Mouse (Mus musculus) lung, postnatal 0 days (tissue): Measurements from ENCODE around the gene Nr1h3. TPM values are rescaled to one million over a fixed set of nuclear protein-coding genes. Genes with fewer than 3 reads are reported as not detected.
A peak's percentile ranks its signal among the peaks of the same experiment; 100 is the strongest.

ENCODE experiments used
- ATAC-seq: fragments of 200-750 bp; cut with Nextera tagmentation; 2 replicates; pipeline ENCODE4 v1.8.0; 2017; ENCODE audit warnings: moderate library complexity
- DNase-seq: peaks from one replicate; pipeline ENCODE4 v3.0.0-alpha.2; 2016; ENCODE audit warnings: low spot score
- H3K27ac ChIP-seq: fragments of 300-500 bp; sonication (generic); 2 replicates; pipeline ENCODE4 v1.5.1; 2014; ENCODE audit warnings: antibody characterized with exemption, mild to moderate bottlenecking, low read length, mixed read lengths
- H3K27me3 ChIP-seq: fragments of 300-500 bp; sonication (generic); replicated peaks from 2 replicates; pipeline ENCODE4 v1.6.1; 2014; ENCODE audit warnings: low read length, mixed read lengths; ENCODE audit not compliant: insufficient read depth
- H3K36me3 ChIP-seq: fragments of 300-500 bp; sonication (generic); 2 replicates; pipeline ENCODE4 v1.6.1; 2014; ENCODE audit warnings: low read length, mixed read lengths; ENCODE audit not compliant: insufficient read depth
- H3K4me1 ChIP-seq: fragments of 300-500 bp; sonication (generic); 2 replicates; pipeline ENCODE4 v1.6.1; 2014; ENCODE audit warnings: antibody characterized with exemption, low read depth, low read length, mixed read lengths; ENCODE audit not compliant: insufficient read depth
- H3K4me2 ChIP-seq: fragments of 300-500 bp; sonication (generic); replicated peaks from 2 replicates; pipeline ENCODE4 v1.6.1; 2014; ENCODE audit warnings: low read depth, mild to moderate bottlenecking, low read length, moderate library complexity, mixed read lengths
- H3K4me3 ChIP-seq: fragments of 300-500 bp; sonication (generic); 2 replicates; pipeline ENCODE4 v1.5.1; 2014; ENCODE audit warnings: low read depth, low read length
- H3K9ac ChIP-seq: fragments of 300-500 bp; sonication (generic); replicated peaks from 2 replicates; pipeline ENCODE4 v1.6.1; 2014; ENCODE audit warnings: low read depth, mild to moderate bottlenecking
- H3K9me3 ChIP-seq: fragments of 300-500 bp; sonication (generic); 2 replicates; pipeline ENCODE4 v1.6.1; 2016; ENCODE audit warnings: low read length, mixed read lengths
- CTCF ChIP-seq: IDR thresholded peaks from 2 replicates; pipeline ENCODE4 v1.5.1; 2016; ENCODE audit warnings: antibody characterized with exemption, mild to moderate bottlenecking
- EP300 ChIP-seq: IDR thresholded peaks from 2 replicates; pipeline ENCODE4 v1.6.1; 2016; ENCODE audit warnings: antibody characterized with exemption, mild to moderate bottlenecking, control low read depth
- WGBS: fragments of 180-500 bp; shearing (Covaris S2); extraction: QIAGEN DNeasy Blood & Tissue Kit; methylation state at CpG from one replicate; pipeline ENCODE4 v1.1.7; 2014; 5-methylcytosine and 5-hydroxymethylcytosine counted together
- polyA plus RNA-seq: library from polyadenylated mRNA; unstranded; fragments of >200 nt; fragmentation: Nextera tagmentation; extraction: Ambion mirVana; gene quantifications from 2 replicates; pipeline ENCODE4 v1.2.1, GENCODE M21; 2015

The Nr1h3 gene
- polyA plus RNA-seq = 31.0 and 34.4 TPM in 2 replicates

GRCm38 (mm10) chr2:91202222-91202971 is at the start of gene Nr1h3, which contains the start of gene Acp2:
Nr1h3 (minus strand) TSS chr2:91202834.
Acp2 (plus strand) TSS chr2:91202885.
- DNase-seq (peak; percentile 97), ATAC-seq (peak; percentile 98)
- H3K4me2 ChIP-seq = peak within 1 kb of the TSS; percentile 72
- peaks cover 8% of the 10 kb centered on the region for H3K36me3 ChIP-seq
- no peaks in the 10 kb centered on the region for H3K27me3 ChIP-seq
- 2% methylated on average over 28 of the region's 28 CpGs for WGBS
- H3K4me3 ChIP-seq = peak within 1 kb of the TSS; percentile 60
- H3K4me1 ChIP-seq = peaks cover 14% of the 10 kb centered on the region; the same call in 1 of the 2 replicates
- H3K9me3 ChIP-seq = no peaks in the 10 kb centered on the region
- H3K27ac ChIP-seq = peak within 1 kb of the TSS; percentile 87
- H3K9ac ChIP-seq = peak within 1 kb of the TSS; percentile 83
- TF ChIP-seq CTCF (peak; percentile 16; the same call in 1 of the 2 replicates), EP300 (peak; percentile 41; the same call in 1 of the 2 replicates)

GRCm38 (mm10) chr2:91252001-91252400 is 49.4 kb upstream of the Nr1h3 start:
- Histone ChIP-seq H3K9ac (no peak overlapping the region), H3K4me1 (no peaks in the 10 kb centered on the region), H3K4me3 (no peak overlapping the region), H3K4me2 (no peak overlapping the region), H3K9me3 (no peaks in the 10 kb centered on the region), H3K27me3 (no peaks in the 10 kb centered on the region; the same call in 1 of the 2 replicates), H3K36me3 (no peaks in the 10 kb centered on the region), H3K27ac (no peak overlapping the region)
- DNase-seq = no peak
- ATAC-seq = no peak
- WGBS = 49% methylated on average over 4 of the region's 4 CpGs
- TF ChIP-seq EP300 (no peak), CTCF (no peak)

- Histone ChIP-seq H3K4me1 (no peaks in the 10 kb centered on the region), H3K4me2 (no peak overlapping the region), H3K9me3 (no peaks in the 10 kb centered on the region), H3K27ac (no peak overlapping the region), H3K9ac (no peak overlapping the region), H3K27me3 (no peaks in the 10 kb centered on the region), H3K4me3 (no peak overlapping the region), H3K36me3 (no peaks in the 10 kb centered on the region)
- ATAC-seq (no peak), DNase-seq (no peak)
- no peak for TF ChIP-seq EP300
- TF ChIP-seq CTCF = no peak
- 76% methylated on average over 4 of the region's 4 CpGs for WGBS
Measured at GRCm38 (mm10) chr2:91248366-91248765, 45.7 kb upstream of the Nr1h3 start.

DNA sequence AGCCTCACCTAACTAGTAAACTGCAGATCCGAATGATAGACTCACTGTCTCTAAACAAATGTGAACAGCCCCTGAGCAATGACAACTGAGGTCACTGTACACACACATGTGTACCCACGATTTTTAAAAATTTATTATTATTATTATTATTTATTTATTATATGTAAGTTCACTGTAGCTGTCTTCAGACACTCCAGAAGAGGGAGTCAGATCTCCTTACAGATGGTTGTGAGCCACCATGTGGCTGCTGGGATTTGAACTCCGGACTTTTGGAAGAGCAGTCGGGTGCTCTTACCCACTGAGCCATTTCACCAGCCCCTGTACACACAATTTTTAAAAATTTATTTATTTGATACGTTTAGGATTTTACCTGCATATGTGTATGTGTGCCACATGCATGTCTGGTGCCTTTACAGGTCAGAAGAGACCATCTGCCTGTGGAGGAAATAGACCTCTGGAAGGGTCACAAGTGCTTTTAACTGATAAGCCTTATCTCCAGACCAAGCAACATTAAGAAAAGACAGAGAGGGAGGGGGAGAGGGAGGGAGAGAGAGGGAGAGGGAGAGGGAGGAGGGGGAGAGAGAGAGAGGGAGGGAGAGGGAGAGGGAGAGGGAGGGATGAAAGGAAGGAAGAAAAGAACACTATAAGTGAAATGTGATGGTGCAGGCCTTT is 42.1 kb upstream of the Nr1h3 start:
- Histone ChIP-seq H3K27ac (no peak overlapping the region), H3K9me3 (no peaks in the 10 kb centered on the region), H3K27me3 (no peaks in the 10 kb centered on the region), H3K9ac (no peak overlapping the region), H3K36me3 (no peaks in the 10 kb centered on the region), H3K4me2 (no peak overlapping the region), H3K4me3 (no peak overlapping the region), H3K4me1 (no peaks in the 10 kb centered on the region)
- no peak for TF ChIP-seq CTCF
- no peak for TF ChIP-seq EP300
- no peak for ATAC-seq
- WGBS = 70% methylated on average over 5 of the region's 5 CpGs
- no peak for DNase-seq

DNA sequence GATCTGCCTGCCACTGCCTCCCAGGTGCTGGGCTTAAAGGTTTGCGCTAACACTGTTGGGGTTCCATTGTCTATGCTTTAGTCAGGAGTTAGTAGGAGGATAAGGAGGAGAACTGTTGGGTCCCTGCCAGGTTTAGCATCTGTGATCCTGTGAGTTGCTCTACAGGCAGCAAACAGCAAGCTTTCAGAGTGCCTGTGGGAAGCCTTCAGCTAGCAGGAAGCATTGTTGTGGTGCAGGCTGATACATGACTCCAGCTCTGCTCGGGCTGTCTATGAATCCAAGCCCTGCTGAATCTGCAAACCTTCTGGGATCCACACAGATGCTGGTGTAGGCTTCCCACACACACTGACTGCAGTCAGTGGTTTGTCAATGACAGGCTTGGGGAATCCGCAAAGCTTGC is 40.8 kb upstream of the Nr1h3 start:
- Histone ChIP-seq H3K36me3 (no peaks in the 10 kb centered on the region), H3K4me1 (no peaks in the 10 kb centered on the region), H3K4me2 (no peak overlapping the region), H3K27ac (no peak overlapping the region), H3K27me3 (no peaks in the 10 kb centered on the region), H3K9ac (no peak overlapping the region), H3K4me3 (no peak overlapping the region), H3K9me3 (no peaks in the 10 kb centered on the region)
- no peak for TF ChIP-seq CTCF
- no peak for TF ChIP-seq EP300
- ATAC-seq = no peak
- no peak for DNase-seq
- 66% methylated on average over 3 of the region's 3 CpGs for WGBS

DNA sequence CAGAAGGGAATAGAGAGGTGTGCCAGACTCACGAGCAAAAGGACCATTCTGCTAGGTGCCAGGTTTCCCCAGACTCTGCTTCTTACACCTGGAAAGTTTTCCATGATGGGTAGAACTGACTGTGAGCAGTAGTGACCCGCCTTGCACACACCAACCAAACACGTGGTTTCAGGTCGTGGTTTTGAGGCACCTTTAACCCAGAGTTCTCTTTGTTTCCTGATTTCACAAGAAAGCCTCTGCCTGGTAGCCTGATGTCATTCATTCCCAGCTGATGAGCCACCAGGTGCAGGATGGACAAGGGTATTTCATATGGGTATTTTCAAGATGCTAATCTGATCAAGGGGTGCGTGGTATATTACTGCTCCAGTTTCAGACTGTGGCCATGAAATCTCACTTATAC is 39.9 kb upstream of the Nr1h3 start:
- TF ChIP-seq CTCF = no peak
- TF ChIP-seq EP300 = no peak
- WGBS = 63% methylated on average over 5 of the region's 5 CpGs
- Histone ChIP-seq H3K4me3 (no peak overlapping the region), H3K9ac (no peak overlapping the region), H3K4me1 (no peaks in the 10 kb centered on the region), H3K36me3 (no peaks in the 10 kb centered on the region), H3K9me3 (no peaks in the 10 kb centered on the region), H3K4me2 (no peak overlapping the region), H3K27me3 (no peaks in the 10 kb centered on the region), H3K27ac (no peak overlapping the region)
- DNase-seq (no peak), ATAC-seq (no peak)
